Mouse (Mus musculus) small intestine, adult 2 months (tissue): ENCODE results near the gene Itga8. TPM values are rescaled to one million over a fixed set of nuclear protein-coding genes. Genes with fewer than 3 reads are reported as not detected.

Source experiments
- H3K27ac ChIP-seq: fragments of 200-500 bp; 2 replicates; pipeline ENCODE4 v1.5.1; 2012; ENCODE audit warnings: low read depth, low read length, control low read depth, inconsistent platforms; ENCODE audit not compliant: insufficient read depth
- H3K27me3 ChIP-seq: fragments of 200-500 bp; 2 replicates; pipeline ENCODE4 v1.6.1; 2012; ENCODE audit warnings: mild to moderate bottlenecking, moderate library complexity, low read length, inconsistent platforms; ENCODE audit not compliant: control insufficient read depth, insufficient read depth
- H3K36me3 ChIP-seq: fragments of 200-500 bp; 2 replicates; pipeline ENCODE4 v1.6.1; 2012; ENCODE audit warnings: mild to moderate bottlenecking, low read length, control low read depth, inconsistent platforms; ENCODE audit not compliant: control insufficient read depth, insufficient read depth
- H3K4me1 ChIP-seq: fragments of 200-500 bp; 2 replicates; pipeline ENCODE4 v1.6.1; 2012; ENCODE audit warnings: low read length, inconsistent platforms, mixed read lengths; ENCODE audit not compliant: control insufficient read depth, insufficient read depth, insufficient read length
- H3K4me3 ChIP-seq: fragments of 200-500 bp; 2 replicates; pipeline ENCODE4 v1.5.1; 2012; ENCODE audit warnings: low read depth, mild to moderate bottlenecking, control low read depth, inconsistent platforms, low read length, moderate library complexity
- CTCF ChIP-seq: fragments of 200-500 bp; IDR thresholded peaks from 2 replicates; pipeline ENCODE4 v1.5.1; 2012; ENCODE audit warnings: low read depth, mild to moderate bottlenecking, control low read depth, inconsistent platforms, low read length, moderate library complexity, mixed read lengths; ENCODE audit not compliant: insufficient replicate concordance, insufficient read length; ENCODE audit errors: extremely low read depth
- POLR2A ChIP-seq: fragments of 200-500 bp; IDR thresholded peaks from 2 replicates; pipeline ENCODE4 v1.6.1; 2012; ENCODE audit warnings: low read depth, mild to moderate bottlenecking, control low read depth, inconsistent platforms, low read length, moderate library complexity
- WGBS: fragments of 180-500 bp; shearing (Covaris S2); methylation state at CpG from one replicate; pipeline ENCODE4 v1.1.7; 2018; 5-methylcytosine and 5-hydroxymethylcytosine counted together
- polyA plus RNA-seq: library from polyadenylated mRNA; depleted of rRNA; stranded (reverse); fragments of >200 nt; gene quantifications from 2 replicates; pipeline ENCODE4 v1.2.3, GENCODE M21; 2012

The Itga8 gene
- polyA plus RNA-seq, 1 experiment: 1.4 TPM

DNA sequence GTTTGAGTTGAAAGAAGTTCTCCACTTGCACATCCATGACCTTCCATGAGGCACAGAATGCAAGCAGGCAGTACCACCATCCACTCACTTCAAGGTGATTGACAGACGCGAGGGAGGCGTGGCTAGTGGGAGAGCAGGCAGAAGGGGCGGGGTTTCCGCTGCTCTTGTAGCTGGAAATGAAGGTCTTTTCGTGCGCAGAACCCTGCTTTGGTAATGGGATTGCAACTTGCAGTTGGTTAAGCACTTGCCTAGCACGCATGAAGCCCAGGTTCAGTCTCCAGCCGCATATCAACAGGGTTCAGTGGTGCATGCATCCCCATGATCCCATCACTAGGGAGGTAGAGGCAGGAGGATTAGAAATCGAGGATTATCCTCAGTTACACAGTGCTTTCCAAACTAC lies 25.5 kb upstream of the Itga8 start:
- Histone ChIP-seq H3K27me3 (no peaks in the 10 kb centered on the region), H3K4me3 (no peak overlapping the region), H3K27ac (no peak overlapping the region), H3K4me1 (no peaks in the 10 kb centered on the region), H3K36me3 (no peaks in the 10 kb centered on the region)
- TF ChIP-seq POLR2A (no peak), CTCF (no peak)
- WGBS: 16% methylated on average over 10 of the region's 10 CpGs

DNA sequence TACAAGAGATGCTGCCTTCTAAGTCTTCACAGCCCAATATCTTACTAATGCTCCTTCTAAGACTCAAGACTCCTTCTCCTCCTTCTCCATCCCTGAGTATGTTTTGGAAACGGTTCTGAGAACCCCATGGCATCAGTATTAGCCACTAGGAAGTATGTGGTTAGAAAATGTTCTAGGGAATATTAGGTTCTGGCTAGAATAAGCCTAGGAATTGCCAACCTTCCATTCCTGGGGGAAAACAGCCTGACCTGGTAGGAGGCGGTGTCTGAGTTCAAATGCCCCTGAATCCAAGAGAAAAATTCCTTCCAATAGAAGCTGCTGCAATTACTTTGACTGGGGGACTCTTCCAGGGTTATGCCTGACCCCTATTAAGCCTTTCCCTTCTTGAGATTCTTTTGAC lies 24.1 kb upstream of the Itga8 start:
- no peak for TF ChIP-seq CTCF
- no peak for TF ChIP-seq POLR2A
- H3K27me3 ChIP-seq: no peaks in the 10 kb centered on the region
- no peaks in the 10 kb centered on the region for H3K36me3 ChIP-seq
- 75% methylated on average over 2 of the region's 2 CpGs for WGBS
- H3K4me1 ChIP-seq: no peaks in the 10 kb centered on the region
- no peak overlapping the region for H3K4me3 ChIP-seq
- no peak overlapping the region for H3K27ac ChIP-seq

DNA sequence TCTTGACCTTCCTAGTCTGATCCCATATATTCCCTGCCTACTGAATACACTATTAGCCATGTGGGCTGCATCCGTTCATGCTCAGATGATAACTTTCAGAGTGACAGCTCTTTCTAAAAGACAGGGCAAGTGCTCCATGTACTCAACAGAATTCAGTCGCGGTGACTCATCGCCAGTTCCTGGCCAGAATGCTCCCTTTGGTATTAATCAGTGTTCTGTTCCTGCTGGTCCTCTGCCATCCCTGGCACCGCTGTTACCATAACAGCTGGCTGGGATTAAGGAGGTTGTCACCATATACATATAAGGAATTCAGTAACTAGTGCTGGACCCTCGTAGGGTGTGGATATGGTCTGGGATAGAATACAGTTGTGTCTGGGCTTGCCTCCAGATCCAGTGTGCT lies 23.7 kb upstream of the Itga8 start:
- WGBS: 76% methylated on average over 6 of the region's 6 CpGs
- TF ChIP-seq CTCF (no peak), POLR2A (no peak)

DNA sequence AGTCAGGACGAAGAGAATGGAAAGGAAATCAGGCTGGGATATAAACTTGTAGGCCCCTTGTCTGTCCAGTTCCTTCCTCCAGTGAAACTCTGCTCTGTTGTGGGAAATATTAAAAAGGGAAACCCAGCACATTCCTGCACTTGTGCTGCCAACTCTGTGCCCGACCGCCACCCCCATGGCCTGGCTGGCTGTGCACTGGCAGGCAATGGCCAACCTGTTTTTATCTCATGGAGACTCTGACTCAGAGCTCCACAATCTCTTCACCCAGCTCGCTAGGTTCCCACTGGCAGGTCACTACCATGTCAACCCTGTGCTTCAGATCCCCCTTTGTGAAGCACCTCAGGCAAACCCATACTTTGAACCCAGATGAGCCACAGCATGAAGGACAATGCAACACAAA lies 19.2 kb upstream of the Itga8 start:
- WGBS: 85% methylated on average over 4 of the region's 4 CpGs
- Histone ChIP-seq H3K4me1 (no peaks in the 10 kb centered on the region), H3K27ac (no peak overlapping the region), H3K4me3 (no peak overlapping the region), H3K36me3 (no peaks in the 10 kb centered on the region), H3K27me3 (no peaks in the 10 kb centered on the region)
- TF ChIP-seq CTCF (no peak), POLR2A (no peak)

More for the DNA sequence above, 23.7 kb upstream of the Itga8 start:
- Histone ChIP-seq H3K4me3 (no peak overlapping the region), H3K4me1 (no peaks in the 10 kb centered on the region), H3K36me3 (no peaks in the 10 kb centered on the region), H3K27ac (no peak overlapping the region), H3K27me3 (no peaks in the 10 kb centered on the region)

DNA sequence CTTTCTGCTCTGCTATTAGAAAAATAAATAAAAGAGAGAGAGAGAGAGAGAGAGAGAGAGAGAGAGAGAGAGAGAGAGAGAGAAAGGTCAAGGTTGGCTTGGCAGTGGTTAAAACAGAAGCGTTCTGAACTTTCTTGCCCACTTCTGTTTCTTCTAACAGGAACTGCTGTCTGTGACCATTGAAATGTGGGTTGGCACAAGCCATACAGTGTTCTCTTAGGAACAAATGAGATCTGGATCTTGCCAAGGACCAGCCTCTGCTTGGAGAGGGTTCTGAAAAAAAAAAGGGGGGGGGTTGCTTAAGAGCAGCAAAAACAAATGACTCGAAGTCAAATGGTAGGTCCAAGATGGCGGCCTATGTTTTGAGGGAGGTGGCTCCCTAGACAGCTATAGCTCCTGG lies 17.0 kb upstream of the Itga8 start:
- no peaks in the 10 kb centered on the region for H3K36me3 ChIP-seq
- H3K4me3 ChIP-seq: no peak overlapping the region
- no peaks in the 10 kb centered on the region for H3K4me1 ChIP-seq
- no peak overlapping the region for H3K27ac ChIP-seq
- WGBS: 85% methylated on average over 3 of the region's 3 CpGs
- TF ChIP-seq CTCF: no peak
- TF ChIP-seq POLR2A: no peak
- H3K27me3 ChIP-seq: no peaks in the 10 kb centered on the region

DNA sequence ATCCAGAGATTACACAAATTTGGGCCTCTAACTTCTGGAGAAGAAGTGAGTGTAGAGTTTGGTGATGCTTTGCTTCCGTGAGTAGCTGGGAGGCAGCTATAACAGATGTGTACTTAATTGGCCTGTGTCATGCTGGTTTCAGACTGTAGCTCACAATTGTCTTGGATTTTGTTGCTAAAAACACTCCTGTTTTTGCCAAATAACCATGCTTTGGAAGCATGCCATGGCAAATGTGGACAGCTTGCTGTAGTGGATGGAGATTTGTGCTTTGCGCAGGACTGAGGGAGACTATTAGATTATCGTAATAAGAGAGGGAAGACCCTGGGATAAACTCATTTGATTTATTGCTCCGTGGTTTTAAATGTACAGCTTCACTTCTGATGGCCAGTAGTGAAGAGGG lies 16.3 kb upstream of the Itga8 start:
- 78% methylated on average over 4 of the region's 4 CpGs for WGBS
- Histone ChIP-seq H3K4me3 (no peak overlapping the region), H3K36me3 (no peaks in the 10 kb centered on the region), H3K4me1 (no peaks in the 10 kb centered on the region), H3K27me3 (no peaks in the 10 kb centered on the region), H3K27ac (no peak overlapping the region)
- TF ChIP-seq POLR2A (no peak), CTCF (no peak)

DNA sequence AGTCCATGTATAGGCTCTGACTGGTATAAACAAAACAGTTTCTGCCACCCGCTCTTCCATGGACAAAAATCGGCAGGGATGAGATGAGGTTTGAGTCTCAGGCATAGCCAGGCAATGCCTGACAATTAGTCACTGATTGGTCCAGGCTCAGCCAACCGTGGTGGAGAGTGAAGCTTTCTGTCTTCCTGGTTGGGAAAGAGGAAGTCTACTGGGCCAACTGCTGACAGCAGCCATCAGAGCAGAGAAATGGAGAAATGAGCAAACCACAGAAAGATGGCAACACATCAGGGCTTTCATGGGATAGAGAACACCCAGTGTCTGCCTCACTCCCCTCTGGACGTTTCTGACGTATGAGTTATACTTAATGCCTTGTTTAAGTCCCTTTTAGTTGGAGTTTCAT lies 15.6 kb upstream of the Itga8 start:
- Histone ChIP-seq H3K36me3 (no peaks in the 10 kb centered on the region), H3K4me1 (no peaks in the 10 kb centered on the region), H3K27me3 (no peaks in the 10 kb centered on the region), H3K4me3 (no peak overlapping the region), H3K27ac (no peak overlapping the region)
- 68% methylated on average over 5 of the region's 5 CpGs for WGBS
- no peak for TF ChIP-seq POLR2A
- no peak for TF ChIP-seq CTCF

DNA sequence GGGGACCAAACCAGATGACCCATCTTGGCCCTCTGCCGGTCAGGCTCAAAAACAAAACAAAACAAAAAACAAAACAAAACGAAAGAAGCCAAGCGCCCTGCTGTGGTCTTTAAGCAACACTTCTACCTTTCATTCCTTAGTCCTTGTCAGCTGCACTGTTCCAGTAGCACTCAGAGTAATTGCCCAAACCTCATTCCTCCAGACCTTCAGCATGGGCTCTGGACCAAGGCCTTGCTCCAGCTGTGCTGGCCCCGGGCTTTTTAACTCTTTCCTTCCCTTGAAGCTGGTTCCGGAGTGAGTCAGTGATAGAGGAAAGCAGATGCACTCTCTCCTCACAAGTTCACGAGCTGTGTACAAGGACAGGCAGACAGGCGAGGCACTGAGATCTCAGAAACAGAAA lies 14.6 kb upstream of the Itga8 start:
- H3K27me3 ChIP-seq: no peaks in the 10 kb centered on the region
- no peaks in the 10 kb centered on the region for H3K4me1 ChIP-seq
- TF ChIP-seq POLR2A: no peak
- TF ChIP-seq CTCF: no peak
- 37% methylated on average over 7 of the region's 7 CpGs for WGBS
- H3K27ac ChIP-seq: no peak overlapping the region
- H3K4me3 ChIP-seq: no peak overlapping the region
- no peaks in the 10 kb centered on the region for H3K36me3 ChIP-seq
